Comparison of ENCODE assay signal across 18 mouse cellular contexts in genomic region chr13:70732781-70733180, GRCm38 (mm10).
A peak's percentile ranks its signal among the peaks of the same experiment; 100 is the strongest.
DNase-seq lines count a peak whose midpoint lies in the region; TF ChIP-seq lines count a peak whose summit lies in the region.
"Had no signal": no experiment of that assay in that cellular context is flagged by ENCODE, and none has a peak within 500 bp of the region (broad histone marks: within the 10 kb centered on the region; RNA-seq: fewer than 3 reads in every experiment).

No protein-coding gene starts in this region.

- no peak overlapping the region for H3K4me3 ChIP-seq in embryonic fibroblast, embryonic 13.5 days (ENCODE audit: insufficient read depth, low read length)
- H3K4me3 ChIP-seq: embryonic facial prominence, embryonic 13.5 days; forebrain, embryonic 13.5 days; heart, embryonic 12.5 days; hindbrain, embryonic 10.5 days; intestine, embryonic 15.5 days had no signal

- no peak for TF ChIP-seq POLR2A in embryonic fibroblast, embryonic 13.5 days (IDR thresholded peaks at IDR 0.05; ENCODE audit: low read depth, low read length)

- no peak for TF ChIP-seq CTCF in embryonic fibroblast, embryonic 13.5 days (IDR thresholded peaks at IDR 0.05; ENCODE audit: borderline replicate concordance, insufficient read depth, low read length)

- H3K4me1 ChIP-seq in embryonic fibroblast, embryonic 13.5 days (ENCODE audit: control insufficient read depth, insufficient read depth, low read length): peaks cover 36% of the 10 kb centered on the region

- peak; percentile 37 for DNase-seq in adrenal gland, postnatal 14 days
- no peak for DNase-seq in adrenal gland, adult 18-20 months (ENCODE audit: low spot score in 2 of 2)
- DNase-seq in 3134 (ENCODE audit: extremely low read depth, insufficient read length, low spot score) (peak; percentile 35), NIH3T3 (ENCODE audit: low read depth) (peak; percentile 85), MN1 (ENCODE audit: low spot score) (no peak)
- no peak for DNase-seq in kidney, adult 8-10 months
- DNase-seq: cerebellum, adult 11-12 months; cerebellum, adult 9-10 months; forebrain, postnatal 0 days; gastrocnemius, postnatal 25 days; kidney, adult 18-20 months had no signal

- peak overlapping the region; percentile 16; the same call in 1 of the 2 replicates for H3K27ac ChIP-seq in embryonic fibroblast, embryonic 13.5 days (ENCODE audit: insufficient read depth, low read length)
- H3K27ac ChIP-seq: embryonic facial prominence, embryonic 13.5 days; forebrain, embryonic 13.5 days; hindbrain, embryonic 14.5 days had no signal

Comparison
In these comparisons a context has a peak if more than half of its experiments do, and no peak if none do; other contexts are left out.
1. DNase-seq: peak in adrenal gland, postnatal 14 days (single experiment), 3134 (single experiment) and NIH3T3 (single experiment); none in adrenal gland, adult 18-20 months (0 of 2), MN1 (single experiment) and kidney, adult 8-10 months (0 of 2).